Mouse (Mus musculus) CH12F3 (cell line): ENCODE data around the gene Dlk1.

Experiments used
- in situ Hi-C: fragments of 300-500 bp; cut with MboI; formaldehyde crosslinking; loops from 2 replicates; pipeline ENCODE4 v1.14.3; 2020; ENCODE audit warnings: low sequenced_read_pairs

The Dlk1 gene

GRCm38 (mm10) chr12:109452592-109452991 lies at the start of gene Dlk1:
TSS of gene Dlk1 (plus strand) at chr12:109452823.
- in situ Hi-C loops, result no loop called here

GRCm38 (mm10) chr12:109402943-109403342 lies 49.7 kb upstream of the Dlk1 start:
- in situ Hi-C loops, result no loop called here

- in situ Hi-C loops, result no loop called here
These were observed 48.9 kb upstream of the Dlk1 start for GRCm38 (mm10) chr12:109403752-109404151.

GRCm38 (mm10) chr12:109406018-109406417 lies 46.6 kb upstream of the Dlk1 start:
- in situ Hi-C loops, result no loop called here

GRCm38 (mm10) chr12:109410723-109411122 lies 41.9 kb upstream of the Dlk1 start:
- in situ Hi-C loops, result no loop called here

GRCm38 (mm10) chr12:109411172-109412070 lies 41.2 kb upstream of the Dlk1 start:
- in situ Hi-C loops, result no loop called here

GRCm38 (mm10) chr12:109412071-109412440 lies 40.6 kb upstream of the Dlk1 start:
- in situ Hi-C loops, result no loop called here

- in situ Hi-C loops, result no loop called here
These were observed 39.9 kb upstream of the Dlk1 start for GRCm38 (mm10) chr12:109412675-109413074.

GRCm38 (mm10) chr12:109413321-109413720 lies 39.3 kb upstream of the Dlk1 start:
- in situ Hi-C loops, result no loop called here

- in situ Hi-C loops, result no loop called here
These were observed 35.9 kb upstream of the Dlk1 start for GRCm38 (mm10) chr12:109416681-109417080.

GRCm38 (mm10) chr12:109417476-109418201 lies 35.0 kb upstream of the Dlk1 start:
- in situ Hi-C loops, result no loop called here

GRCm38 (mm10) chr12:109420006-109420405 lies 32.6 kb upstream of the Dlk1 start:
- in situ Hi-C loops, result no loop called here

- in situ Hi-C loops, result no loop called here
These were observed 29.5 kb upstream of the Dlk1 start for GRCm38 (mm10) chr12:109423163-109423562.

- in situ Hi-C loops, result no loop called here
These were observed 28.8 kb upstream of the Dlk1 start for GRCm38 (mm10) chr12:109423716-109424429.

- in situ Hi-C loops, result no loop called here
These were observed 27.8 kb upstream of the Dlk1 start for GRCm38 (mm10) chr12:109424753-109425332.

- in situ Hi-C loops, result no loop called here
These were observed 26.6 kb upstream of the Dlk1 start for GRCm38 (mm10) chr12:109425982-109426381.

GRCm38 (mm10) chr12:109432475-109433130 lies 20.0 kb upstream of the Dlk1 start:
- in situ Hi-C loops, result no loop called here

- in situ Hi-C loops, result no loop called here
These were observed 16.2 kb upstream of the Dlk1 start for GRCm38 (mm10) chr12:109436367-109436807.

GRCm38 (mm10) chr12:109436852-109437251 lies 15.8 kb upstream of the Dlk1 start:
- in situ Hi-C loops, result no loop called here

GRCm38 (mm10) chr12:109437559-109438350 lies 14.9 kb upstream of the Dlk1 start:
- in situ Hi-C loops, result no loop called here
